ENCODE assay signal across 13 mouse cellular contexts in genomic region chr17:25575208-25575971, GRCm38 (mm10). TPM values are rescaled to one million over a fixed set of nuclear protein-coding genes. Genes with fewer than 3 reads are reported as not detected.
DNase-seq lines count a peak whose midpoint lies in the region; ATAC-seq lines count a peak whose summit lies in the region.
"Had no signal": no experiment of that assay in that cellular context is flagged by ENCODE, and none has a peak within 500 bp of the region (broad histone marks: within the 10 kb centered on the region; RNA-seq: fewer than 3 reads in every experiment).

No protein-coding gene starts in this region.

- H3K4me2 ChIP-seq in hindbrain, embryonic 16.5 days (ENCODE audit: low read length), result no peak overlapping the region
- H3K4me2 ChIP-seq: hindbrain, embryonic 15.5 days had no signal

- H3K36me3 ChIP-seq in hindbrain, embryonic 10.5 days, result no peaks in the 10 kb centered on the region
- H3K36me3 ChIP-seq in hindbrain, embryonic 16.5 days (ENCODE audit: control insufficient read depth, insufficient read depth, low read length), result no peaks in the 10 kb centered on the region
- H3K36me3 ChIP-seq: hindbrain, embryonic 15.5 days had no signal

- H3K4me1 ChIP-seq in hindbrain, embryonic 10.5 days (replicated peaks), result peaks cover 62% of the 10 kb centered on the region
- peaks cover 30% of the 10 kb centered on the region for H3K4me1 ChIP-seq in hindbrain, embryonic 16.5 days (ENCODE audit: control insufficient read depth, insufficient read depth, low read depth, low read length)

- H3K9ac ChIP-seq in hindbrain, embryonic 16.5 days (ENCODE audit: low read depth, low read length), result no peak overlapping the region
- H3K9ac ChIP-seq: hindbrain, embryonic 15.5 days; liver, embryonic 14.5 days had no signal

- H3K27me3 ChIP-seq in hindbrain, embryonic 10.5 days (ENCODE audit: insufficient read depth, poor library complexity, severe bottlenecking), result peaks cover 55% of the 10 kb centered on the region
- 0 out of 2 replicates have a peak, but pooled peaks cover 3% of the 10 kb centered on the region for H3K27me3 ChIP-seq in hindbrain, embryonic 16.5 days (replicated peaks; ENCODE audit: control insufficient read depth, insufficient read depth, low read length)

- peak overlapping the region; percentile 45; the same call in 1 of the 2 replicates for H3K27ac ChIP-seq in hindbrain, embryonic 10.5 days
- H3K27ac ChIP-seq in hindbrain, embryonic 16.5 days (ENCODE audit: low read depth, low read length), result no peak overlapping the region
- H3K27ac ChIP-seq: hindbrain, embryonic 15.5 days; liver, embryonic 14.5 days had no signal

- ATAC-seq in cerebellum, adult (ENCODE audit: insufficient number of reproducible peaks, low FRiP score, low TSS enrichment), result no peak
- ATAC-seq in hindbrain, embryonic 16.5 days, result no peak

- no peak overlapping the region for H3K4me3 ChIP-seq in hindbrain, embryonic 10.5 days
- H3K4me3 ChIP-seq in hindbrain, embryonic 16.5 days (ENCODE audit: low read length), result no peak overlapping the region
- H3K4me3 ChIP-seq: erythroblast, embryonic 14.5 days; hindbrain, embryonic 15.5 days had no signal

- DNase-seq in cerebellum, postnatal 10 days, result peak; percentile 61 to 76
- no peak for DNase-seq in hindbrain, embryonic 10.5 days (ENCODE audit: low spot score)
- DNase-seq in right cerebral cortex, adult 18-20 months, result peak; percentile 62
- no peak for DNase-seq in right cerebral cortex, postnatal 36 days (ENCODE audit: low spot score in 2 of 2)
- peak; percentile 65 for DNase-seq in right cerebral cortex, postnatal 4 days
- DNase-seq in ovary, postnatal 10 days (ENCODE audit: low spot score), result no peak
- DNase-seq: cerebellum, adult 8-10 months; kidney, postnatal 4 days had no signal

- WGBS in hindbrain, embryonic 10.5 days, result 76% methylated on average over 12 of the region's 12 CpGs
- WGBS in hindbrain, embryonic 16.5 days, result 63% methylated on average over 12 of the region's 12 CpGs

- no peaks in the 10 kb centered on the region for H3K9me3 ChIP-seq in hindbrain, embryonic 10.5 days
- no peaks in the 10 kb centered on the region for H3K9me3 ChIP-seq in hindbrain, embryonic 16.5 days (ENCODE audit: control insufficient read depth, low read length)
- H3K9me3 ChIP-seq: hindbrain, embryonic 15.5 days had no signal

RNA-seq across cellular contexts. Expression of gene Lmf1, which starts 3.5 kb away (rescaled TPM):
- 27.3 and 29.4 TPM in 2 replicates for polyA plus RNA-seq in hindbrain, embryonic 10.5 days (2016; fragmentation: Nextera tagmentation; extraction: Ambion mirVana)
- polyA plus RNA-seq in hindbrain, embryonic 16.5 days (2015; fragmentation: Nextera tagmentation; extraction: Ambion mirVana), result 27.7 and 28.2 TPM in 2 replicates

RNA-seq across cellular contexts. Expression of gene Sox8, which starts 4.9 kb away (rescaled TPM):
- 9.1 and 10.7 TPM in 2 replicates for polyA plus RNA-seq in hindbrain, embryonic 10.5 days (2016; fragmentation: Nextera tagmentation; extraction: Ambion mirVana)
- 24.2 and 25.1 TPM in 2 replicates for polyA plus RNA-seq in hindbrain, embryonic 16.5 days (2015; fragmentation: Nextera tagmentation; extraction: Ambion mirVana)
- polyA plus RNA-seq: erythroblast, embryonic 14.5 days had no signal

Comparison
In these comparisons a context has a peak if more than half of its experiments do, and no peak if none do; other contexts are left out.
1. DNase-seq: peak in cerebellum, postnatal 10 days (2 of 2), right cerebral cortex, adult 18-20 months (single experiment) and right cerebral cortex, postnatal 4 days (single experiment); none in hindbrain, embryonic 10.5 days (single experiment), right cerebral cortex, postnatal 36 days (0 of 2) and ovary, postnatal 10 days (single experiment).